Mouse (Mus musculus): ENCODE data around the gene Tmem72.

Tmem72 gene

GRCm38 (mm10) chr6:116716666-116717065, at the start of gene Tmem72:
TSS of gene Tmem72 (minus strand) at chr6:116716913.
- no peak for DNase-seq (ENCODE audit: low spot score in 2 of 2)

DNA sequence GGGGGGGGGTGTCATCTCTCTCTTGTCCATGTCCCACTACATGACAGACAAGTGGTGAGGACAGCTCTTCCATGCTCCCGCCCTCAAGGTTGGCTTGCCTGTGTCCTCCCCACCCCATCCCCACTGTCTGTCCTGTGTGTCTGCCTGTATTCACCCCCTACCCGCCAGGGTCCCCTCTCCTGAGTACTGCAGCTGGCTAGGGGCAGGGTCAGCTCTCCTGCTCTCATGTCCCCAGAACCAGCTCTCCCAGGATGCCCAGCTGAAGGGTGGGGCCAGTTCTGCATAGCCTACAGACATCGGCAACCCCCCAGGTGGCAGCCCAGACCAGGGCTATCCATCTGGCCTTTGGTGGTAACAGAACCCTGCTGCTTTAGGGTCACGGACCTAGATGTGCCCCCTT, 47.8 kb upstream of the Tmem72 start:
- DNase-seq (ENCODE audit: low spot score in 2 of 2), result no peak

GRCm38 (mm10) chr6:116762333-116762732, 45.6 kb upstream of the Tmem72 start:
- DNase-seq (ENCODE audit: low spot score in 2 of 2), result no peak

DNA sequence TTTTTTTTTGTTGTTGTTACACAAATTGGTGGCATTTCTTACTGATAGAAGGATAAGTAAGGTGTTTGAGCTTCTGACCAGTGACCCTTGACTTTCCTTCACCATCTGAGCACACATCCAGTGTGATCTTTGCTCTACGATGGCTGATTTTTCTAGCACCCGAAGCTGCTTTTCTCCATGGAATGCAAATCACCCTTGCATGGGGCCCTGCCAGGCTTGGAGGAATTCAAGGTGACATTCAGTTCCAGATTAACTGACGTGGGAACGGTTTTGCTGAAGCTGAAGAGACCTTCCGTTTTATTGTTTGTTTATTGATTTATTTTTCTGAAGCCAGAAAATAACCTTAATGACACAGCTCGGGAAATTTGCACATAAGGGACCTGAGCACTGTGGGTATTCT, 43.5 kb upstream of the Tmem72 start:
- DNase-seq (ENCODE audit: low spot score in 2 of 2), result no peak

- DNase-seq (ENCODE audit: low spot score in 2 of 2), result no peak
These were observed 39.7 kb upstream of the Tmem72 start for GRCm38 (mm10) chr6:116756364-116756763.

DNA sequence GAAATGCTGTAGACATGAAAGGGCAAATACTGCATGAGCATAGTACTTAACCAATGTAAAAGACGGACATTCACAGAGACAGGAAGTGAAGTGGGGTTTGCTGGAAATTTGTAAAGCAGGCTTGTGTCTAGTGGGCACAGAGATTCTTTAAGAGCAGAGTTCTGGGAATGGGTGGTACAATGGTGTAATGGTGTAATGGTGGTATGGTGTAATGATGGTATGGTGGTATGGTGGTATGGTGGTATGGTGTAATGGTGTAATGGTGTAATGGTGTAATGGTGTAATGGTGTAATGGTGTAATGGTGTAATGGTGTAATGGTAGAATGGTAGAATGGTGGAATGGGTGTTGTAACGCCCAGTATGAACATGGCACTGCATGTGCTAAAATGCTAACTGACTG, 21.3 kb upstream of the Tmem72 start:
- no peak for DNase-seq (ENCODE audit: low spot score in 2 of 2)

GRCm38 (mm10) chr6:116735361-116735760, 18.6 kb upstream of the Tmem72 start:
- no peak for DNase-seq (ENCODE audit: low spot score in 2 of 2)

DNA sequence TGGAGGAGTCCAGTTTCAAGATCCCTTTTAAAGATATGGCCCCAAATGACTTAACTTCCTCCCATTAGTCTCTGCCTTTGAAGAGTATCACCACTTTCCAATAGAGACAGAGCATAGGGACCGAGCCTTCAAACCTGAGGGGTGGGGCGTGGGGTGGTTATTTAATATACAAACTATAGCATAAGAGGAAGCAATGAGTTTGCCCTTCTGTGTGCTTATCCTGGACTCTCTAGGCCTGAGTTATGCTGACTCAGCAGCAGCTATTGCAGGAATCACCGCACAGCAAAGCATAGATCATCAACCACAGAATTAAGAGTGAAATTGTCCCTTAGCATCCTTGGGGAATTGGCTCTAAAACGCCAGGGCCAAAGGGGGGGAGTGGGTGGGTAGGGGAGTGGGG, 16.9 kb upstream of the Tmem72 start:
- DNase-seq (ENCODE audit: low spot score in 2 of 2), result no peak

DNA sequence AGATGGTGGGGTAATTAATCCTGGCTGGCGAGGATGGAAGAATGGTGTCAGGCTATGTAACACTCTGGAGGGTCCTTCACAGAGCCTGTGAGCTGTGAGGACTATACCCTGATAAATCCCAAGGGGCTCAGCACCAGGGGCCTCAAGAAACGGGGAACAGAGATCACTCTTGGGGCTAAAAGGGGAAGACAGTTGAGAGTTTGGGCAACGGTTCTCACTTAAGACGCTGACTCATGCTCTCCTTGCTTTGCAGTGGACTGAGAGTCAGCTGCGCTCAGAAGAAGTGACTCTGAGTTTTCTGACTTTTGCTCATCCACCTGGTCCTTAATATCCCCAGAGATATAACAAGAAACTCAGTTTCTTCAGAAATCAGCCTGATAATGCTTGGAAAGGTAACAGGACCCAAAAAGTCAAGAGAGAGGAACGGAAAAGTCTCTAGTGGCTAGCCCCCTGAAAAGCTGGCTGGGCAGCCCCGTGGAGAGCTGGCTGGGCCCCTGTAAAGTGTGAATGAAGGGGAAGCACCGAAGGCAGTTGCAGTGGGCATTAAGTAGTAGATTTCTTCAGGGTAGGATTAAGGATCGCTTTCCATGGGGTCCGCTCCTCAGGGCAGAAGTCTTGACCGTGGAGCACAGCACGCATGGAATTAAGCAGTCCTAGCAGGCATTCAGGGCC, 7.9 kb upstream of the Tmem72 start:
- DNase-seq (ENCODE audit: low spot score in 2 of 2), result no peak

GRCm38 (mm10) chr6:116718920-116719319, 2.2 kb upstream of the Tmem72 start:
- no peak for DNase-seq (ENCODE audit: low spot score in 2 of 2)

- no peak for DNase-seq (ENCODE audit: low spot score in 2 of 2)
These were observed 1.6 kb upstream of the Tmem72 start for GRCm38 (mm10) chr6:116718361-116718760.

- DNase-seq (ENCODE audit: low spot score in 2 of 2), result no peak
These were observed 1.1 kb upstream of the Tmem72 start for GRCm38 (mm10) chr6:116717851-116718250.

- no peak for DNase-seq (ENCODE audit: low spot score in 2 of 2)
These were observed 1.5 kb downstream of the Tmem72 start for GRCm38 (mm10) chr6:116715166-116715565.

DNA sequence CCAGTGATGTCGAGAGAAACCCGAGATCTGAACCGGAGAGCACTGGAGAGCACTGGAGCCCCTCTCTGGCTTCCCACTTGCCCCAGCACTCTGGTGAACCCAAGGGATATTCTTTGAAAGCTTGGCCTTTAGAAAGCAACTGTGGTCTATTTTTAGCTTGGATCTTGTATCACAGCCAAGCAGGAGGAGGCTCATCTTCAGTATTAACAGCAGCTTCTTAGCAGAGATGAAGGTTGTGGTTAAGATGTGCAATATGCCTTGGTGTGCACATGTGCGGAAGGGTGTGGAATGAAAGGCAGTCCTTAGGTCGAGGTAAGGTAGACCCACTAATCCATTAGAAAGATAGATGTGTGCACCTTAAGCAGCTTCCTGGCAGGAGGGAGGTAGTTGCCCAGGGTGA, 2.1 kb downstream of the Tmem72 start:
- DNase-seq (ENCODE audit: low spot score in 2 of 2), result no peak

GRCm38 (mm10) chr6:116713966-116714365, 2.7 kb downstream of the Tmem72 start:
- DNase-seq (ENCODE audit: low spot score in 2 of 2), result no peak

DNA sequence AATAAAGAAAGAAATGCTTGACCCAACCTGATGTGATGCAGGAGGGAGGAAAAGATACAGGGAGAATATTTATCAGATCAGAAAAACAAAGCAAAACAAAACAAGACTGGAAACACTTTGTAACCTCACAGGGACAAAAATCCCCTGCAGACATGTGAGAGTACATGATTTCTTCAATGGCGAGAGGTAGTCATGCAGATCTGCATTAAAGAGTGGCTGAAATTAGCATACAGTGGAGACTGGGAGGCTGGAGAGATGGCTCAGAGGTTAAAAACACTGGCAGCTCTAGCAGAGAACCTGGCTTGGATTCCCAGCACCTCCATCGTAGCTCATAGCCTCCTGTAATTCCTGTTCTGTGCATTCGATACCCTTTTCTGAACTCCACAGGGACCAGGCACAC, 4.2 kb downstream of the Tmem72 start:
- DNase-seq (ENCODE audit: low spot score in 2 of 2), result no peak

DNA sequence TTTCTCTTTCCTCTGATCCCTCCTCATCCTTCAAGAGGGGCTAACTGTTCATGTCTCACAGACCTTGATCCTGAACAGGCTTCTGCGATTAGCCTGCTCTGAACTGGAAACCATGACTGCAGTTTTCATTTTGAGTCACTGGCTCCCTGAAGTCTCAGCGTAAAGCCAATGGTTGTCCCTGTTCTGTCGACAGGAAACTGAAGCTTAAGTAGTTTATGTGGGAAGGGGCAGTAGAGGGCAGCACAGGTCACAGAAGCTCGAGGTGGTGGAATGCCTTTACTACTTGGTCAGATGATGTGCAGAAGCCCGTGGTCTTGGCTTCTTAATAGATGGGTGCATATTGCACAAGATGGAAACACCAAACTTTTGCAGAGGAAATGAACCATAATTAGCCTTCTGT, 4.7 kb downstream of the Tmem72 start:
- no peak for DNase-seq (ENCODE audit: low spot score in 2 of 2)

- no peak for DNase-seq (ENCODE audit: low spot score in 2 of 2)
These were observed 12.4 kb downstream of the Tmem72 start for GRCm38 (mm10) chr6:116704320-116704719.

DNA sequence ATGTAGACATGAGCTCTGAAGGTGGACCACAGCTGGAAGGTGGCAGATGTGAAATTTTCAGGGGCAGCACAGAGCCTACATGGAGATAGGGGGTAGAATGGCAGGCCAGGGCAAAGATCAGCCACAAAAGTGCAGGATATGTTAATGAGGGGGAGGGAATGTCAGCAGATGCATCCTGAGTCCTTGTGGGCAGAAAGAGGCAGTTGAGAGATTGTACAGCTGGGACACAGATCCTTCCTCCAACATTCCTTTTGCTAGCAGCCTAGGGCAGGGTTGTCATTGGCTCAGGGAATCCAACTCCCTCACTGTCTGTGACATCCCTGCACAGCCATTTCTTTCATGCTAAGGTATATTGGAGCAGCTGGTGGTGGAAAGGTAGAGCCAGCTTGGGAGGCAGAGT, 15.9 kb downstream of the Tmem72 start:
- no peak for DNase-seq (ENCODE audit: low spot score in 2 of 2)

GRCm38 (mm10) chr6:116697896-116698425, 18.8 kb downstream of the Tmem72 start:
- no peak for DNase-seq (ENCODE audit: low spot score in 2 of 2)

- DNase-seq (ENCODE audit: low spot score in 2 of 2), result no peak
These were observed 19.3 kb downstream of the Tmem72 start for GRCm38 (mm10) chr6:116697413-116697812.

GRCm38 (mm10) chr6:116694346-116694745, 22.4 kb downstream of the Tmem72 start:
- no peak for DNase-seq (ENCODE audit: low spot score in 2 of 2)

- no peak for DNase-seq (ENCODE audit: low spot score in 2 of 2)
These were observed 23.1 kb downstream of the Tmem72 start for GRCm38 (mm10) chr6:116693639-116694038.

DNA sequence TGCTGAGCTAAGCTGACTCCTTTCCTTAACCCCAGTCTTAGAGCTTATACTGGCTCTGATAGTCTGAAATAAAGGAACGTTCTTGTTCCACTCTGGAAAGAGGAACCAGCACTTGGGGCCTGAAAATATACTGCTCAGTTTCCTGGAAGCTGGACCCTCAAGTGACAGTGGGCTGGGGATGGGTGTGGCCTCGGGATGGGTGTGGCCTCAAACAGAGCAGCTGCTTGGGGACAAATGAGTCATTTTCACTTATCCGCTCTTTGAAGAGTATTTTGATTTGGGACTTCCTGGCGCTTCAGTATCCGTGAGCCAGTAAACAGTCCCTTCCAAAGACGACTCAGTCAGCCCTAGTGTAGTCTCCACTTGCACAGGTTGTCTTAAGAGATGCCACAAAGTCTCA, 34.4 kb downstream of the Tmem72 start:
- no peak for DNase-seq (ENCODE audit: low spot score in 2 of 2)
